In genomic region chr2:162658997-162659396, GRCm38 (mm10) we compare ENCODE assay signal across 8 mouse cellular contexts. TPM values are rescaled to one million over a fixed set of nuclear protein-coding genes. Genes with fewer than 3 reads are reported as not detected.
A peak's percentile ranks its signal among the peaks of the same experiment; 100 is the strongest.
DNase-seq lines count a peak whose midpoint lies in the region; ATAC-seq and TF ChIP-seq lines count a peak whose summit lies in the region.

No protein-coding gene starts in this region.

- H3K4me2 ChIP-seq in hindbrain, postnatal 0 days (ENCODE audit: low read depth, low read length): peak overlapping the region; percentile 92

- H3K9me3 ChIP-seq in hindbrain, postnatal 0 days (ENCODE audit: low read length): no peaks in the 10 kb centered on the region

- peak overlapping the region; percentile 72 for H3K4me3 ChIP-seq in hindbrain, postnatal 0 days (ENCODE audit: low read length)

- under 1% methylated on average over 18 of the region's 18 CpGs for WGBS in hindbrain, postnatal 0 days

- no peak overlapping the region for H3K27ac ChIP-seq in hindbrain, postnatal 0 days

- DNase-seq in ZHBTc4 (ENCODE audit: low read depth, low spot score): peak; percentile 91
- peak; percentile 95 to 96 for DNase-seq in cerebellum, postnatal 14 days
- peak; percentile 93 to 97 for DNase-seq in frontal cortex, postnatal 36 days (ENCODE audit: low spot score in 2 of 2)
- DNase-seq in hindbrain, postnatal 0 days (ENCODE audit: low spot score): peak; percentile 94
- DNase-seq in left cerebral cortex, adult 18-20 months (ENCODE audit: low spot score in 2 of 2): peak; percentile 96 to 97
- peak; percentile 85 for DNase-seq in lung, postnatal 36 days
- DNase-seq in right cerebral cortex, postnatal 10 days (ENCODE audit: low spot score in 2 of 2): peak; percentile 92 to 94

- peak; percentile 98 for TF ChIP-seq CTCF in hindbrain, postnatal 0 days (IDR thresholded peaks at IDR 0.05; ENCODE audit: low read depth)

- peak overlapping the region; percentile 65; the same call in 1 of the 2 replicates for H3K9ac ChIP-seq in hindbrain, postnatal 0 days (replicated peaks; ENCODE audit: low read length)

- 0 out of 2 replicates have a peak, but pooled peaks cover 7% of the 10 kb centered on the region for H3K4me1 ChIP-seq in hindbrain, postnatal 0 days (ENCODE audit: insufficient read depth, low read length)

- no peak for ATAC-seq in hindbrain, postnatal 0 days
- no peak for ATAC-seq in monocyte, adult 5-6 weeks (replicated peaks; ENCODE audit: insufficient number of reproducible peaks, low FRiP score, low TSS enrichment, poor library complexity, severe bottlenecking)

- H3K36me3 ChIP-seq in hindbrain, postnatal 0 days (ENCODE audit: insufficient read depth, low read length): no peaks in the 10 kb centered on the region

- H3K27me3 ChIP-seq in hindbrain, postnatal 0 days (ENCODE audit: insufficient read depth, low read length): no peaks in the 10 kb centered on the region; the same call in 1 of the 2 replicates

RNA-seq across cellular contexts. Expression of gene Ptprt, which starts 1.9 kb away (rescaled TPM):
- 68.3 and 77.2 TPM in 2 replicates for total RNA-seq in hindbrain, postnatal 0 days (2014; rRNA removed)
- polyA plus RNA-seq in hindbrain, postnatal 0 days (2015; fragmentation: Nextera tagmentation; extraction: Ambion mirVana): 13.0 and 15.7 TPM in 2 replicates
- 10 to 100 TPM; 91.0 to 99.8 TPM for total RNA-seq in left cerebral cortex, adult 18-20 months (2021)
- not detected in 3 replicates for total RNA-seq in monocyte, adult 5-6 weeks (2017)

Comparison
In these comparisons a context has a peak if more than half of its experiments do, and no peak if none do; other contexts are left out.
1. RNA of gene Ptprt, which starts 1.9 kb away (total RNA-seq): 91.0 to 99.8 TPM in left cerebral cortex, adult 18-20 months and 68.3 to 77.2 TPM in hindbrain, postnatal 0 days; not detected in monocyte, adult 5-6 weeks; every median in the first group is over 10 times any median in the second.
2. Peak in every context shown above with its lines, with median percentiles within 50 percentile points of each other: DNase-seq.